Mouse (Mus musculus) embryonic facial prominence, embryonic 13.5 days (tissue): ENCODE measurements at regions not wholly inside any gene's neighbourhood (a gene's known extent, or its start where the extent isn't known, plus 50 kb on each side); places are given as distances from the start of the nearest gene placed in this dataset.
A peak's percentile ranks its signal among the peaks of the same experiment; 100 is the strongest.

Experiments
- ATAC-seq: fragments of 200-750 bp; cut with Nextera tagmentation; 2 replicates; pipeline ENCODE4 v1.8.0; 2017; ENCODE audit warnings: low read depth; ENCODE audit not compliant: insufficient number of reproducible peaks, insufficient read depth, low FRiP score, low TSS enrichment
- H3K27ac ChIP-seq: fragments of 300-500 bp; sonication (generic); 2 replicates; pipeline ENCODE4 v1.5.1; 2015; ENCODE audit warnings: moderate library complexity, mild to moderate bottlenecking, inconsistent platforms
- H3K27me3 ChIP-seq: fragments of 300-500 bp; sonication (generic); 2 replicates; pipeline ENCODE4 v1.6.1; 2015; ENCODE audit warnings: mild to moderate bottlenecking, inconsistent platforms
- H3K36me3 ChIP-seq: fragments of 300-500 bp; sonication (generic); 2 replicates; pipeline ENCODE4 v1.6.1; 2015; ENCODE audit warnings: mild to moderate bottlenecking, inconsistent platforms
- H3K4me1 ChIP-seq: fragments of 300-500 bp; sonication (generic); 2 replicates; pipeline ENCODE4 v1.6.1; 2015; ENCODE audit warnings: inconsistent platforms
- H3K4me2 ChIP-seq: fragments of 300-500 bp; sonication (generic); 2 replicates; pipeline ENCODE4 v1.6.1; 2015; ENCODE audit warnings: moderate library complexity, mild to moderate bottlenecking, inconsistent platforms
- H3K4me3 ChIP-seq: fragments of 300-500 bp; sonication (generic); 2 replicates; pipeline ENCODE4 v1.5.1; 2015; ENCODE audit warnings: mild to moderate bottlenecking, inconsistent platforms
- H3K9ac ChIP-seq: fragments of 300-500 bp; sonication (generic); 2 replicates; pipeline ENCODE4 v1.6.1; 2015; ENCODE audit warnings: mild to moderate bottlenecking, inconsistent platforms
- H3K9me3 ChIP-seq: fragments of 300-500 bp; sonication (generic); 2 replicates; pipeline ENCODE4 v1.6.1; 2016; ENCODE audit warnings: inconsistent platforms
- WGBS: fragments of 180-500 bp; shearing (Covaris S2); methylation state at CpG from one replicate; pipeline ENCODE4 v1.1.7; 2015; ENCODE audit warnings: mixed read lengths; 5-methylcytosine and 5-hydroxymethylcytosine counted together

DNA sequence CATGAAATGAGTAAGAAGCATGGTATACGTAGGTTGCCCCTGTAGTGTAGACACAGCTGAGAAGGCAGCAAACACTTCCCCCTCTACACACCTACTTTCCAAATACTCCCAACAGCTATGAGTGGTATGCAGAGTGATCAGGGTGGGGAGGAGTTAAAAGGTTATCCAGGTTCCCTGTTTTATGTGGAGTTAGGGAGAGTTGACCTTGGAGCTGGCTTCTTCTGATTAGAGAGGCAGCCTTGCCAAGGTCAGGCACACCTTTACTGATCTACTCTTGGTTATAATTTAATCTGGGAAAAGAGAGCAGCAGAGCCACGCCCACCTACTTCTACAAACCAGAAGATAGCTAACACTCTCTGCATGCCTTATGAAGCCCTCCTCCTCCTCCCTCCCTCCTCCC lies 106.7 kb upstream of the Magi1 start:
- no peak for ATAC-seq
- no peak overlapping the region for H3K4me2 ChIP-seq
- no peak overlapping the region for H3K4me3 ChIP-seq
- no peaks in the 10 kb centered on the region for H3K36me3 ChIP-seq
- H3K9me3 ChIP-seq, result no peaks in the 10 kb centered on the region
- no peak overlapping the region for H3K9ac ChIP-seq
- WGBS, result 78% methylated on average over 2 of the region's 2 CpGs
- H3K4me1 ChIP-seq, result peaks cover 29% of the 10 kb centered on the region
- H3K27me3 ChIP-seq, result no peaks in the 10 kb centered on the region
- no peak overlapping the region for H3K27ac ChIP-seq

DNA sequence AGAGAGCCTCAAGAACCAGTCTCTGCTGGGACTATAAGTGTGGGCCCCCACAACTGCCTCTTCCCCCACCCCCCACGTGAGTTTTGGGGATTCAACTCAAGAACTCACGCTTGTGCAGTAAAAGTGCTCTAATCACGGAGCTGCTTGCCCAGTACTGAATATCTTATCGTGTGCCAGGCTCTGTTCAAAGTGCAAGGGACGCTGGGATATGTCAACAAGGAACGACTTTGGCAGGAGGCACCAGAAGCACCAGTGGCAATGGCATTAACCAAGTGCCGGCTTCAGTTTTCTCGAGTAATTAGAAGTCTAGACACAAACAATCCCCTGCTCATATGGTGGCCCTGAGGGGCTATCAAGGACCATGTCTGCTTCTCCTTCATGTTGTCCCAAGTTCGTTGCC lies 106.0 kb upstream of the Magi1 start:
- Histone ChIP-seq H3K9me3 (no peaks in the 10 kb centered on the region), H3K4me1 (peaks cover 29% of the 10 kb centered on the region), H3K4me2 (no peak overlapping the region), H3K9ac (no peak overlapping the region), H3K27me3 (no peaks in the 10 kb centered on the region), H3K4me3 (no peak overlapping the region), H3K36me3 (no peaks in the 10 kb centered on the region), H3K27ac (no peak overlapping the region)
- 65% methylated on average over 9 of the region's 9 CpGs for WGBS
- ATAC-seq, result no peak

DNA sequence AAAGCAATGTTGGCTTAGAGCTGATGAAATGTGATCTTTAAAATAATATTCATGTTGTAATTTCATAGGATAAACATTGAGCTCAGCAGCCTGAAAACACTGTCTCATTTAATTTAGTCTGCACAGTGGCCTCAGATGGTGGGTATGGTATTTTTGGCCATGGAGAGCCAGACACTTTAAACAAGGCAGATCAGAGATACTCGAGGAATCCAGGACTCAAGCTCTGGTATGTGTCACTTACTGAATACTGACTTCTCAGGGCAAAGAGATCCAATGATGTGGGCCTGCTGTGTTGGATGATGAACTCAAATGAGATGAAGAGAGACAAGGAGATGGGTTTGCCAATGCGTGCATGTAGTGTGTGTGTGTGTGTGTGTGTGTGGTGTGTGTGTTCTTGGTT lies 103.9 kb upstream of the Magi1 start:
- H3K27me3 ChIP-seq, result no peaks in the 10 kb centered on the region
- H3K27ac ChIP-seq, result no peak overlapping the region
- ATAC-seq, result no peak
- no peak overlapping the region for H3K4me3 ChIP-seq
- H3K9ac ChIP-seq, result no peak overlapping the region
- peaks cover 29% of the 10 kb centered on the region for H3K4me1 ChIP-seq
- H3K4me2 ChIP-seq, result no peak overlapping the region
- no peaks in the 10 kb centered on the region for H3K36me3 ChIP-seq
- H3K9me3 ChIP-seq, result no peaks in the 10 kb centered on the region
- whole genome bisulfite sequencing, result 56% methylated on average over 2 of the region's 2 CpGs

DNA sequence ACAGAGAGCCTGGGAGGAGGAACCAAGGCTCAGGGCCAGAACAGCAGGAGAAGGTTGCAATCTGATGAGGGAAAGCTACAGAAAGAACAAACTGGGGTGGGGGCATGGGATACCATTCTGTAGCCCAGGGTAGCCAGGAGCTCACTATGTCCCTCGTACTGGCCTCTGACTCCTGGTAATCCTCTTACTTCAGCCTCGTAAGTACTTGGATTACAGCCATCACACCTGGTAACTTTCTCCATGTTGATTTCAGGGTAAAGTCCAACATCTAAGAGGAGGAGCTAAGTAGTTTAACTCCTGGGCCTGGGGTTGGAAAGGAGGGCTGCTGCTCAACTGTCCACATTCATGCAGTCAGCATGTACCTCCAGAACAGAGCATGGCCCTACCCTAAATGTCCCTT lies 101.8 kb upstream of the Magi1 start:
- Histone ChIP-seq H3K4me3 (no peak overlapping the region), H3K27ac (no peak overlapping the region), H3K27me3 (no peaks in the 10 kb centered on the region), H3K36me3 (no peaks in the 10 kb centered on the region), H3K4me2 (no peak overlapping the region), H3K9ac (no peak overlapping the region), H3K4me1 (peaks cover 28% of the 10 kb centered on the region), H3K9me3 (no peaks in the 10 kb centered on the region)
- WGBS, result 69% methylated on average over 2 of the region's 2 CpGs
- ATAC-seq, result no peak

DNA sequence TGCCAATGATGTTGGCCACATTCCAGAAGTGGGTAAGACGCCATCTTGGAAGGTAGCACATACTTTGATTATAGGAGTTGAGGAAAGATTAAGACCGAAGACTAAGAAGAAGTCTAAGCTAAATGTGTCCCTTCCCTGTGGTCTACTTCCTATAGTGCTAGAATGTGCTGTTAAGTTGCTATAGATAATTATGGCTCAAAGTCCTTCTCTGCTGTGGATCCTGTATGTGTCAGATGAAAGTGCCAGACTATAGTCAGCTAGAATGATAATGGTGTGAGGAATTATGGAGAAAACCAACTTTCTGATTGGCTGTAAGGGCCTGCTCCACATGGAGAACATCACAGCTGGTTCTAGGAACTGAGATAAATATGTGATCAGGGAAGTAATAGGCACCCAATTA lies 86.3 kb upstream of the Magi1 start:
- Histone ChIP-seq H3K4me3 (no peak overlapping the region), H3K4me2 (no peak overlapping the region), H3K27ac (no peak overlapping the region), H3K9me3 (no peaks in the 10 kb centered on the region), H3K27me3 (no peaks in the 10 kb centered on the region), H3K4me1 (no peaks in the 10 kb centered on the region), H3K36me3 (no peaks in the 10 kb centered on the region), H3K9ac (no peak overlapping the region)
- 91% methylated on average over 2 of the region's 2 CpGs for WGBS
- ATAC-seq, result no peak

DNA sequence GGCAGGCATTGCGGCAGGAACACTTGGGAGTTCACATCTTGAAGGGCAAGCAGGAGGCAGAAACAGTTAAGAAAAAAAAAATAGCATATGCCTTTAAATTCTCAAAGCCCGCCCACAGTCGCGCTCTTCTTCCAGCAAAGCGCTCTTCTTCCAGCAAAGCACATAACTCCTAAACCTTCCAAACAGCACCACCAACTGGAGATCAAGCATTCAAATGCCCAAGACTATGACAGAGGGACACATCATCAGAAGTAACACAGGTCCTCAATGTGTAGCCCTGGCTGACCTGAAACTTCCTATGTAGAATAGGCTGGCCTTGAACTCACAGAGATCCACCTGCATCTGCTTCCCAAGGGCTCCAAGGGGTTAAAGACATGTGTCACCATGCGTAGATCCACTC lies 80.2 kb upstream of the Magi1 start:
- Histone ChIP-seq H3K9me3 (no peaks in the 10 kb centered on the region), H3K27me3 (no peaks in the 10 kb centered on the region), H3K4me3 (no peak overlapping the region), H3K27ac (no peak overlapping the region), H3K4me1 (peaks cover 4% of the 10 kb centered on the region; the same call in 1 of the 2 replicates), H3K4me2 (no peak overlapping the region), H3K9ac (no peak overlapping the region), H3K36me3 (no peaks in the 10 kb centered on the region)
- no peak for ATAC-seq
- WGBS, result 62% methylated on average over 6 of the region's 6 CpGs

DNA sequence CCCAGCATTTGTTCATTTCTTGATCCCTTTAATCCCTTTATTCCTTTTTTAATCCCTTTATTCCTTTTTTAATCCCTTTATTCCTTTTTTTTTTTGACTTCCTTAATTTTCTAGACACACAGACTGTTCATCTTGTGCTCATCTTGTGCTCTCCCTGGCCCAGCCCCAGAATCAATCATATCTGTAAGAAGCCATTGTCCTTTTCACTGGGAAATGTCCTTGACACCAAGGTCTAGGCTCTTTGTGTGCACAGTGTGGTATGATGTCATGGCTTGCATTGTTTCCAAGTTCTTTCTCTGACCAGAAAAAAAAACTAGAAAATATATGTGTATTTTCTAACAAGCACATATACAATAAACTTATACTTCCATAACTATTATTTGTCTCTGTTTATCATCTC lies 78.9 kb upstream of the Magi1 start:
- no peak for ATAC-seq

DNA sequence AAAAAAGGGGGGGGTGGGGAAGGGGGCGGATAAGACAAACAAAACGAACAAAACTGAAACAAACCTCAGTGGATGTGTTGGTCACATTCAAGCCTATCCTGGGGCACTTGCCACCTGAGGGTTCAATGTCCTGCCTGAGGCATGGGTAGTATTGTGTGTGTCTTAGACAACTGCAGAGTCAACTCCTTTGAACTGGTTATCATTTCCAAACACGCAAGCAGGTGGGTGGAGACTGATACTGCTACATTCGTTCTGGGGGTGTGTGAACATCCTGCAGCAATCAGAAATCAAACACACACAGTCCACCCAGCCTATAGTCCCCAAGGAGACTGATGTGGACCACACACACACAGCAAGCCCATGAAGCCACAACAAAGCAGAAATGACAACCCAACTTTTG lies 73.9 kb upstream of the Magi1 start:
- H3K36me3 ChIP-seq, result no peaks in the 10 kb centered on the region
- no peaks in the 10 kb centered on the region for H3K9me3 ChIP-seq
- no peaks in the 10 kb centered on the region for H3K27me3 ChIP-seq
- no peak overlapping the region for H3K4me3 ChIP-seq
- H3K27ac ChIP-seq, result no peak overlapping the region
- H3K4me2 ChIP-seq, result no peak overlapping the region
- peaks cover 34% of the 10 kb centered on the region for H3K4me1 ChIP-seq
- 45% methylated on average over 4 of the region's 4 CpGs for WGBS
- no peak for ATAC-seq
- H3K9ac ChIP-seq, result no peak overlapping the region

More for the DNA sequence above, 78.9 kb upstream of the Magi1 start:
- Histone ChIP-seq H3K27ac (no peak overlapping the region), H3K36me3 (no peaks in the 10 kb centered on the region), H3K4me1 (peaks cover 7% of the 10 kb centered on the region; the same call in 1 of the 2 replicates), H3K27me3 (no peaks in the 10 kb centered on the region), H3K9me3 (no peaks in the 10 kb centered on the region), H3K4me2 (no peak overlapping the region), H3K4me3 (no peak overlapping the region), H3K9ac (no peak overlapping the region)

DNA sequence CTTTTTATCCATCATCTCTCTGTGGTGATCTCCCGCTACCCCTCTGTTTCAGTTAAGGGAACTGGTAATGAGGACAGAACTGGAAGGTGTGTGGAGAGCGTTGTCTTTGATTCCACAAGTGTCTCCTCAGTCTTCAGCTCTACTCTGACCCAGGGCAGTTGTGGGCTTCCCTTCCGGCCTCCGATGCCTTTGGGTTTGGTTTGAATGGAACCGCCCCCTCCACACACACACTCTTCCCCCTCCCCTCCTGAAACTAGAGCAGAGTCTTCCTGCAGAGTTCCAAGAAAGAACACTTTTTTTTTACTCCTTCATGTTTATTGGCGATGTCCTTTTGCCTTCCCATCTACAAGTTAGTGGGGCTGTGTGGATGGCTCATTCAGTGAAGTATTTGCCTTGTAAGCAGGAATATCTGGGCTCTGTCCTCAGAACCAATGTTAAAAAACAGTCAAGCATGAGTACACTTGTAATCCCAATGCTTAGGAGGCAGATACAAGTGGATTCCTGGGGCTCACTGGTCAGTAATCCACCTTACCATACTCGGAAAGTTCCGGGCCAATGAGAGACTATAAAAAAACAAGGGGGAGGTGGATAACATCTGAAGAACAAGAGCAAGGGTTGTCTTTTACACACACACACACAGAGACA lies 70.9 kb upstream of the Magi1 start:
- Histone ChIP-seq H3K27me3 (no peaks in the 10 kb centered on the region), H3K9me3 (no peaks in the 10 kb centered on the region), H3K9ac (no peak overlapping the region), H3K4me2 (peak overlapping the region; percentile 37), H3K4me1 (peaks cover 34% of the 10 kb centered on the region), H3K27ac (no peak overlapping the region), H3K36me3 (no peaks in the 10 kb centered on the region), H3K4me3 (no peak overlapping the region)
- WGBS, result 46% methylated on average over 8 of the region's 8 CpGs
- no peak for ATAC-seq

DNA sequence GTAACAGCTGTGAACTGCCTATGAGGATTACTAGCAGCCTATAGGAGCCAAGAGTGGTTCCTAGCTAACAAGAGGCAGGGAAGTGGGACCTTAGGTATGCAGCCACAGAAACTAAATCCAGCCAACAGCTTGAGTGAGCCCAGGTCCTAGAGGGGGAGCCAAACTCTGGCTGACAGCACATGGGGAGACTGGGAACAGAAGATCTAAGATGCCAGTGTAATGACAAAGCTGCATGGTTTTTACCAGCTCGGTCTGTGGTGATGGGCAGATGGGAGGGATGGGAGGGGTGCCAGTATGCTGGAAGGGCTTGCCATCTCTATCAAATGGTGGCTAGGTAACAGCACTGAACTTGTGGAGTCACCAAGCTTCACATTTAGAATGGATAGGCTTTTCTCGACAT lies 60.6 kb upstream of the Magi1 start:
- ATAC-seq, result no peak
- no peaks in the 10 kb centered on the region for H3K36me3 ChIP-seq

DNA sequence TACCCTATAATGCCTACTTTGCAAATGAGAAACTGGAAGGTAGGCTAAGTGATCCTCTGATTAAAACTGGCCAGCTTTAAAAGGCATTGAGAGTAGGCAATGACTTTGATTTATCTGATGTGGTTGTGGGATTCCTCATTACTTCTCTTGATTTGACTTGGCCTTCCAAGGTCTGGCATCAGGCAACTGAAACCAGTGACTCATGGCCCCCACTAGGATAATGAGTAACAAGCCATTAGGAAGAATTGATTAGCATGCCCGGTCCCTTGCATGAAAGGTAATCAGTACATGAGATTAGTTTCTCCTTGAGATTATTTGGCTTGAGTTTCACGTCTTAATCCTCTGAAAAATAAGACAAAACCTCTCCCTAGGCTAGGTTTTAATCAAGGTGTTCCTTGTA lies 56.8 kb upstream of the Magi1 start:
- Histone ChIP-seq H3K36me3 (no peaks in the 10 kb centered on the region), H3K4me2 (no peak overlapping the region), H3K27me3 (no peaks in the 10 kb centered on the region), H3K9me3 (no peaks in the 10 kb centered on the region), H3K4me3 (no peak overlapping the region), H3K4me1 (peaks cover 21% of the 10 kb centered on the region), H3K27ac (no peak overlapping the region), H3K9ac (no peak overlapping the region)
- 37% methylated on average over 2 of the region's 2 CpGs for WGBS
- no peak for ATAC-seq

More for the DNA sequence above, 60.6 kb upstream of the Magi1 start:
- Histone ChIP-seq H3K9ac (no peak overlapping the region), H3K4me3 (no peak overlapping the region), H3K4me1 (no peaks in the 10 kb centered on the region), H3K27ac (no peak overlapping the region), H3K4me2 (no peak overlapping the region), H3K27me3 (no peaks in the 10 kb centered on the region), H3K9me3 (no peaks in the 10 kb centered on the region; the same call in 1 of the 2 replicates)
- WGBS, result 68% methylated on average over 2 of the region's 2 CpGs

DNA sequence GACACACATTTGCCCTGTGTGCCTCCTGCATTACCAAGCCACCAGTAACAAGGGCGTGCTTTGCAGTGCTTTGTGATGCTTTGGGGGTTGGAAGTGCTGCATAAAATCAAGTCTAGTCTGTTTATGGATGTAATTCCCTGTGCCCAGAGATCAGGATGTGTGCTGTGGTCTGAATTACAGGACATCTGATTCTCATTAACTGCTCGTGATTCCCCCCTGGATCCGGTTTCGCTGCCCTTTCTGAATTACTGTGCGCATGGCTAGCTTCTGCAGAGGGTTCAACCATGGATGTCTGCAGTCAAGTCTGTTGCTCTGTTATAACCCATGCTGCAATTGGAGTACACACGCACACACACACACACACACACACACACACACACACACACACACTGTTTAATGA lies 52.5 kb upstream of the Magi1 start:
- Histone ChIP-seq H3K4me3 (no peak overlapping the region), H3K4me1 (peaks cover 41% of the 10 kb centered on the region), H3K9me3 (no peaks in the 10 kb centered on the region), H3K27me3 (no peaks in the 10 kb centered on the region), H3K4me2 (peak overlapping the region; percentile 14), H3K9ac (no peak overlapping the region), H3K27ac (peak overlapping the region; percentile 79), H3K36me3 (no peaks in the 10 kb centered on the region)
- peak; percentile 77 for ATAC-seq
- WGBS, result 22% methylated on average over 6 of the region's 6 CpGs
